Mouse (Mus musculus) thymus, postnatal 36 days (tissue): ENCODE results near the gene Rrp12.

Source experiments
- DNase-seq, 2 experiments: peaks; one replicate each; pipeline ENCODE4 v3.0.0; 2022; ENCODE audit warnings: mixed read lengths in 2 of 2

Gene Rrp12

DNA sequence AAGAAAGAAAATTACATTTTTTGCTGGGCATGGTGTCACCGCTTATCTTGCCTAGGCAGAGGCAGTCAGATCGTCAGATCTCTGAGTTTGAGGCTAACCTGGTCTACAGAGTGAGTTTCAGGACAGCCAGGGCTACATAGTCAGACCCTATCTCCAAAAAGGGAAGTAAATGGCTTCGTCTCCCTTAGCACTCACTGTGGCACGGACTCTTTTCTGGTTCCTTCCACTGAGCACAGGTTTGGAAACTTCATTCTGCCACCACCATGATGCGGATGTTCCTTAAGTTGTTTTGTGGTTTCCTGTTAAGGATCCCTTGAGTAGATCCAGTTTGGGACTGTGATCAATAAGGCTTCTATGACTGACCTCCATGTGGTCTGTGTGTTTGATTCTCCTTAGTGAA lies 71.0 kb downstream of the Rrp12 start:
- no peak for DNase-seq

DNA sequence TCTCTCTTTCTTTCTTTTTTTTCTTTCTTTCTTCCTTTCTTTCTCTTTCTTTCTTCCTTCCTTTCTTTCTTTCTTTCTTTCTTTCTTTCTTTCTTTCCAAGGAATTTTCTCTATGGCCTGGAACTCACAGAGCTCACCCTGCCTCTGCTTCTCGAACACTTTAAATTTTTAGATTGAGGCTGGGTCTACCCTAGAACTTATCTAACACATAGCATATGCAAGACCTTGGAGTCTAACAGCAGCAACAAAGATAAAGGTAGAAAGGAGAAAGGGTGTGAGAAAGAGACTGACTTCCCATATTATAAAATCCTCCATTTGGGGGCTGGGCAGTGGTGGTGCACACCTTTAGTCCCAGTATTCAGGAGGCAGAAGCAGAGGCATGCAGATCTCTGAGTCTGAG lies 73.4 kb downstream of the Rrp12 start:
- no peak for DNase-seq

DNA sequence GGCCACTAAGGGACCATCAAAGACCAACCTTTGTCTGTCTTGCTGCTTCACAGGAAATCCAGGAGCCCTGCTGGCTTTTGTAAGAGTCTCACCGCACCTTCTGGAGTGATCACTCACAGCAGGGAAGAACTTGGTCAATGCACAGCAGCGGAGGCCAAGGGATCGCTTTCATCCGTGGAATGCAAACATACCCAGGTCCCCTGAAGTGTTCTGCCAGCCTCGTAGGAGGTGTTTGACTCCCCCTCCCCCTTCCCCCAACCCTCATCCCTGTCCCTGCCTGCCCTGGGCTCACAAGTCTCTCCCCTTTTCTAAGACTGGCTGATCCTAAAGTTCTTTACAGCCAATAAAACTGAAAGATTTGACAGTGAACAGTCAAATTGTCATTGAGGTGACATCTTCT lies 74.5 kb downstream of the Rrp12 start:
- no peak for DNase-seq

DNA sequence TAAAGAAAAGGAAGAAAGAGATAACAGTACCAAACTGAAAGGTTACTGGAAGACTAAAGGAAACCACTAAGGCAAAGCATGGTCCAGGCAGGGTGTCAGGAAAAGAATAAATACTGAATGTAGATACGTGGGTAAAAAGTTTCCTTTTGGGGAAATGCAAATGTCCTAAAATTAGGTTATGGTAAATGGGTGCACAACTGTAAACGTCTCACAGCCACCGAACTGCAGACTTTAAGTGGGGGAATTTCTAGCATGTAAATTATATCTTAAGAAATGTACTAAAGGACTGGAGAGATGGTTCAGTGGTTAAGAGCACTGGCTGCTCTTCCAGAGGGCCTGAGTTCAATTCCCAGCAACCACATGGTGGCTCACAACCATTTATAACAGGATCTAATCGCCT lies 77.2 kb downstream of the Rrp12 start:
- DNase-seq: no peak

GRCm38 (mm10) chr19:41817325-41817724 lies 78.6 kb downstream of the Rrp12 start:
- no peak for DNase-seq

GRCm38 (mm10) chr19:41816915-41817314 lies 79.1 kb downstream of the Rrp12 start:
- no peak for DNase-seq

DNA sequence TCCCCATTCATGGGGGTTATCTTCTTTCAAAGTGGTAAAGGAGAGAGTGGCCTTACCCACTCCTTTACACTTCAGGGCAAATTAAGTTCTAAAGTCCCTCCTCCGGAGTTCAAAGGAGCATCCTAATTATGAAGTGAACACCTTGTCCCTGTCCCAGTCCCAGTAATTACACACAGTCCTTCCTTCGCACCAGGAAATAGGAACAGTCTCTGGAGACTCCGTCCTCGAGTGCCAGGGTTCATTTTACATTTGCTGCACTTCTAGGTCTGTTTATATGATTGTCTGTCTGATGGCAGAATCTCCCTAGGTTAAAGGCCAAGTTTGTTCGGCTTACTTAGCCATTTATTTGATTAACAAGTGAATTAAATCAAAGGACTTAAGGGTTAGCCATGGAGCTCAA lies 79.6 kb downstream of the Rrp12 start:
- DNase-seq: no peak

DNA sequence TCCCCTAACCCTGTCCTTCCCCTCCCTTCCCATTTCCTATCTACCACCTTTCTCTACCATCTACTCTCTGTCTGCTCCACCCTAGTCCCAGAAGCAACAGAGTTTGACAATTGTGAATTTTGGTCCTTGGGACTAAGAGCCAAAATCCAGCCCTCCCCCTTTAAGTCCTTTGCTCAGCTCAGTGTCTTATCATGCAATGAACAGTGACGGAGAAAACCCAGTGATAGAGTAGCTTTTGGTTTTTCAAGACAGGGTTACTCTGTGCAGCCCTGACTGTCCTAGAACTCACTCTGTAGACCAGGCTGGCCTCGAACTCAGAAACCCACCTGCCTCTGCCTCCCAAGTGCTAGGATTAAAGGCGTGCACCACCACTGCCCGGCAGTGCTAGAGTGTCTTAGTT lies 82.6 kb downstream of the Rrp12 start:
- DNase-seq: no peak
